Mouse (Mus musculus) midbrain, embryonic 10.5 days (tissue): ENCODE measurements around the gene Hoxa4. TPM values are rescaled to one million over a fixed set of nuclear protein-coding genes. Genes with fewer than 3 reads are reported as not detected.

ENCODE experiments used
- DNase-seq: peaks from one replicate; pipeline ENCODE4 v3.0.0-alpha.2; 2017; ENCODE audit warnings: low spot score
- H3K27ac ChIP-seq: fragments of 300-500 bp; sonication (generic); replicated peaks from 2 replicates; pipeline ENCODE4 v1.5.1; 2016; ENCODE audit warnings: mild to moderate bottlenecking
- H3K27me3 ChIP-seq: fragments of 300-500 bp; sonication (generic); 2 replicates; pipeline ENCODE4 v1.6.1; 2016; ENCODE audit warnings: low read depth, mild to moderate bottlenecking; ENCODE audit not compliant: poor library complexity, severe bottlenecking
- H3K36me3 ChIP-seq: fragments of 300-500 bp; sonication (generic); 2 replicates; pipeline ENCODE4 v1.6.1; 2016; ENCODE audit warnings: mild to moderate bottlenecking, moderate library complexity
- H3K4me1 ChIP-seq: fragments of 300-500 bp; sonication (generic); 2 replicates; pipeline ENCODE4 v1.6.1; 2016
- H3K4me3 ChIP-seq: fragments of 300-500 bp; sonication (generic); 2 replicates; pipeline ENCODE4 v1.5.1; 2016; ENCODE audit warnings: mild to moderate bottlenecking, moderate library complexity
- H3K9me3 ChIP-seq: fragments of 300-500 bp; sonication (generic); replicated peaks from 2 replicates; pipeline ENCODE4 v1.6.1; 2016; ENCODE audit warnings: mild to moderate bottlenecking
- WGBS: fragments of 180-500 bp; shearing (Covaris S2); methylation state at CpG from one replicate; pipeline ENCODE4 v1.1.7; 2016; 5-methylcytosine and 5-hydroxymethylcytosine counted together
- polyA plus RNA-seq: library from polyadenylated mRNA; unstranded; fragments of >200 nt; fragmentation: Nextera tagmentation; extraction: Ambion mirVana; gene quantifications from 2 replicates; pipeline ENCODE4 v1.2.1, GENCODE M21; 2016

The Hoxa4 gene
- polyA plus RNA-seq, 1 experiment from 2014 or later: not detected

- H3K27me3 ChIP-seq: peaks cover 100% of the 10 kb centered on the region
- WGBS: 4% methylated on average over 6 of the region's 6 CpGs
- no peaks in the 10 kb centered on the region for H3K9me3 ChIP-seq
- no peak overlapping the region for H3K27ac ChIP-seq
- H3K4me1 ChIP-seq: no peaks in the 10 kb centered on the region
- DNase-seq: no peak
- H3K4me3 ChIP-seq: no peak overlapping the region
- H3K36me3 ChIP-seq: no peaks in the 10 kb centered on the region
These were observed 6.9 kb downstream of the Hoxa4 start for GRCm38 (mm10) chr6:52184668-52185067.

GRCm38 (mm10) chr6:52183311-52184080 is 8.1 kb downstream of the Hoxa4 start:
- DNase-seq: no peak
- Histone ChIP-seq H3K36me3 (no peaks in the 10 kb centered on the region), H3K4me3 (no peak overlapping the region), H3K27ac (no peak overlapping the region), H3K9me3 (no peaks in the 10 kb centered on the region), H3K27me3 (peaks cover 100% of the 10 kb centered on the region), H3K4me1 (no peaks in the 10 kb centered on the region)
- 9% methylated on average over 10 of the region's 10 CpGs for WGBS

GRCm38 (mm10) chr6:52182793-52183192 is 8.8 kb downstream of the Hoxa4 start:
- Histone ChIP-seq H3K36me3 (no peaks in the 10 kb centered on the region), H3K27ac (no peak overlapping the region), H3K9me3 (no peaks in the 10 kb centered on the region), H3K4me3 (no peak overlapping the region), H3K4me1 (no peaks in the 10 kb centered on the region), H3K27me3 (peaks cover 100% of the 10 kb centered on the region)
- DNase-seq: no peak
- 0% methylated on average over 1 of the region's 1 CpGs for WGBS

- Histone ChIP-seq H3K4me1 (no peaks in the 10 kb centered on the region), H3K27ac (no peak overlapping the region), H3K36me3 (no peaks in the 10 kb centered on the region), H3K4me3 (no peak overlapping the region), H3K9me3 (no peaks in the 10 kb centered on the region), H3K27me3 (peaks cover 100% of the 10 kb centered on the region)
- no peak for DNase-seq
- 29% methylated on average over 2 of the region's 2 CpGs for WGBS
These were observed 9.5 kb downstream of the Hoxa4 start for GRCm38 (mm10) chr6:52182030-52182429.

GRCm38 (mm10) chr6:52180726-52181125 is 10.8 kb downstream of the Hoxa4 start:
- no peak for DNase-seq
- Histone ChIP-seq H3K27ac (no peak overlapping the region), H3K4me1 (peaks cover 3% of the 10 kb centered on the region), H3K9me3 (no peaks in the 10 kb centered on the region), H3K27me3 (peaks cover 100% of the 10 kb centered on the region), H3K36me3 (no peaks in the 10 kb centered on the region), H3K4me3 (no peak overlapping the region)
- 6% methylated on average over 3 of the region's 3 CpGs for WGBS

- H3K27ac ChIP-seq: no peak overlapping the region
- H3K4me3 ChIP-seq: no peak overlapping the region
- 2% methylated on average over 11 of the region's 11 CpGs for WGBS
- peaks cover 8% of the 10 kb centered on the region for H3K4me1 ChIP-seq
- H3K36me3 ChIP-seq: no peaks in the 10 kb centered on the region
- H3K9me3 ChIP-seq: no peaks in the 10 kb centered on the region
- DNase-seq: no peak
- peaks cover 100% of the 10 kb centered on the region for H3K27me3 ChIP-seq
These were observed 11.3 kb downstream of the Hoxa4 start for GRCm38 (mm10) chr6:52180213-52180710.

GRCm38 (mm10) chr6:52179690-52180089 is 11.9 kb downstream of the Hoxa4 start:
- under 1% methylated on average over 10 of the region's 10 CpGs for WGBS
- Histone ChIP-seq H3K9me3 (no peaks in the 10 kb centered on the region), H3K27ac (no peak overlapping the region), H3K4me3 (no peak overlapping the region), H3K4me1 (peaks cover 8% of the 10 kb centered on the region), H3K27me3 (peaks cover 100% of the 10 kb centered on the region), H3K36me3 (no peaks in the 10 kb centered on the region)
- no peak for DNase-seq

GRCm38 (mm10) chr6:52178918-52179665 is 12.5 kb downstream of the Hoxa4 start:
- Histone ChIP-seq H3K4me1 (peaks cover 8% of the 10 kb centered on the region), H3K4me3 (no peak overlapping the region), H3K9me3 (no peaks in the 10 kb centered on the region), H3K27me3 (peaks cover 100% of the 10 kb centered on the region), H3K27ac (no peak overlapping the region), H3K36me3 (no peaks in the 10 kb centered on the region)
- WGBS: 4% methylated on average over 4 of the region's 4 CpGs
- DNase-seq: no peak

GRCm38 (mm10) chr6:52177806-52178205 is 13.7 kb downstream of the Hoxa4 start:
- H3K27ac ChIP-seq: no peak overlapping the region
- H3K36me3 ChIP-seq: no peaks in the 10 kb centered on the region
- DNase-seq: no peak
- H3K9me3 ChIP-seq: no peaks in the 10 kb centered on the region
- 1% methylated on average over 9 of the region's 9 CpGs for WGBS
- no peak overlapping the region for H3K4me3 ChIP-seq
- H3K27me3 ChIP-seq: peaks cover 100% of the 10 kb centered on the region
- peaks cover 9% of the 10 kb centered on the region for H3K4me1 ChIP-seq

- Histone ChIP-seq H3K27me3 (peaks cover 100% of the 10 kb centered on the region), H3K9me3 (no peaks in the 10 kb centered on the region), H3K4me1 (peaks cover 15% of the 10 kb centered on the region), H3K27ac (no peak within 1 kb of the TSS), H3K36me3 (no peaks in the 10 kb centered on the region), H3K4me3 (no peak within 1 kb of the TSS)
- WGBS: under 1% methylated on average over 36 of the region's 36 CpGs
- peak; percentile 63 for DNase-seq
These were observed 14.4 kb downstream of the Hoxa4 start, which contains the start of gene 5730596B20Rik for GRCm38 (mm10) chr6:52177061-52177735. TSS of gene 5730596B20Rik (plus strand) at chr6:52177498.

GRCm38 (mm10) chr6:52176391-52176790 is 15.2 kb downstream of the Hoxa4 start:
- no peaks in the 10 kb centered on the region for H3K36me3 ChIP-seq
- under 1% methylated on average over 6 of the region's 6 CpGs for WGBS
- DNase-seq: no peak
- H3K27ac ChIP-seq: no peak overlapping the region
- peaks cover 100% of the 10 kb centered on the region for H3K27me3 ChIP-seq
- no peaks in the 10 kb centered on the region for H3K9me3 ChIP-seq
- H3K4me1 ChIP-seq: peaks cover 18% of the 10 kb centered on the region
- H3K4me3 ChIP-seq: no peak overlapping the region

GRCm38 (mm10) chr6:52175864-52176263 is 15.7 kb downstream of the Hoxa4 start:
- Histone ChIP-seq H3K4me1 (peaks cover 18% of the 10 kb centered on the region), H3K27me3 (peaks cover 100% of the 10 kb centered on the region), H3K4me3 (peak overlapping the region; percentile 14; the same call in 1 of the 2 replicates), H3K27ac (no peak overlapping the region), H3K36me3 (no peaks in the 10 kb centered on the region), H3K9me3 (no peaks in the 10 kb centered on the region)
- DNase-seq: no peak
- under 1% methylated on average over 22 of the region's 35 CpGs for WGBS
